Mouse (Mus musculus): ENCODE data around the gene Exph5. TPM values are rescaled to one million over a fixed set of nuclear protein-coding genes. Genes with fewer than 3 reads are reported as not detected.

The Exph5 gene
- polyA plus RNA-seq, 1 experiment from 2014 or later: 0.16 TPM

GRCm38 (mm10) chr9:53422133-53422896 lies 120.8 kb downstream of the Exph5 start:
- peaks cover 38% of the 10 kb centered on the region for H3K4me1 ChIP-seq (replicated peaks)
- DNase-seq (peak; percentile 56), ATAC-seq (ENCODE audit: low read depth) (peak; percentile 100)
- no peaks in the 10 kb centered on the region for H3K9me3 ChIP-seq (replicated peaks)
- H3K36me3 ChIP-seq: no peaks in the 10 kb centered on the region
- H3K4me2 ChIP-seq: peak overlapping the region; percentile 61
- WGBS (ENCODE audit: insufficient replicate concordance): 8% methylated on average over 9 of the region's 9 CpGs
- H3K4me3 ChIP-seq (replicated peaks): peak overlapping the region; percentile 33
- no peaks in the 10 kb centered on the region for H3K27me3 ChIP-seq
- H3K27ac ChIP-seq: peak overlapping the region; percentile 89
- H3K9ac ChIP-seq: peak overlapping the region; percentile 52

- Histone ChIP-seq H3K27ac (no peak overlapping the region), H3K36me3 (no peaks in the 10 kb centered on the region), H3K4me1 (replicated peaks) (peaks cover 32% of the 10 kb centered on the region), H3K27me3 (no peaks in the 10 kb centered on the region), H3K9me3 (replicated peaks) (no peaks in the 10 kb centered on the region), H3K9ac (no peak overlapping the region), H3K4me2 (no peak overlapping the region), H3K4me3 (replicated peaks) (no peak overlapping the region)
- DNase-seq: no peak
- peak; percentile 51; the same call in 1 of the 2 replicates for ATAC-seq (ENCODE audit: low read depth)
- 57% methylated on average over 3 of the region's 3 CpGs for WGBS (ENCODE audit: insufficient replicate concordance)
Observed at GRCm38 (mm10) chr9:53426726-53427125, 125.3 kb downstream of the Exph5 start.

Small RNA genes lying within 50 kb of the gene (microRNA-seq; reads per million reads assigned to microRNA genes)
- not detected for gene Mir130c

Other genes with a start within 250 kb of the Exph5 start
- 18.7 and 22.7 TPM in 2 replicates for gene Ddx10, start 53.6 kb upstream of the Exph5 start, polyA plus RNA-seq (2015; fragmentation: Nextera tagmentation; extraction: Ambion mirVana)
- 5.3 and 6.6 TPM in 2 replicates for gene Kdelc2, start 82.4 kb downstream of the Exph5 start, polyA plus RNA-seq (2015; fragmentation: Nextera tagmentation; extraction: Ambion mirVana)
- 0.90 and 1.2 TPM in 2 replicates for gene 4930550C14Rik, start 100.7 kb downstream of the Exph5 start, polyA plus RNA-seq (2015; fragmentation: Nextera tagmentation; extraction: Ambion mirVana)
- gene Atm, start 235.1 kb downstream of the Exph5 start, polyA plus RNA-seq (2015; fragmentation: Nextera tagmentation; extraction: Ambion mirVana): 5.0 and 7.0 TPM in 2 replicates
- gene Npat, start 235.4 kb downstream of the Exph5 start, polyA plus RNA-seq (2015; fragmentation: Nextera tagmentation; extraction: Ambion mirVana): 8.0 and 11.1 TPM in 2 replicates

All from liver, embryonic 13.5 days (tissue).